9 mouse cellular contexts compared by ENCODE assay signal in genomic region chr1:86698721-86699120, GRCm38 (mm10). TPM values are rescaled to one million over a fixed set of nuclear protein-coding genes. Genes with fewer than 3 reads are reported as not detected.
DNase-seq lines count a peak whose midpoint lies in the region; ATAC-seq and TF ChIP-seq lines count a peak whose summit lies in the region.
"Had no signal": no experiment of that assay in that cellular context is flagged by ENCODE, and none has a peak within 500 bp of the region (broad histone marks: within the 10 kb centered on the region; RNA-seq: fewer than 3 reads in every experiment).

No protein-coding gene starts in this region.

- H3K27ac ChIP-seq in layer of hippocampus, adult 2 months: no peak overlapping the region

- no peak for DNase-seq in layer of hippocampus, adult 2 months (ENCODE audit: low spot score in 2 of 2)
- DNase-seq in layer of hippocampus, adult 8-10 months (ENCODE audit: low spot score in 2 of 2): no peak
- peak; percentile 9 for DNase-seq in CD4-positive helper T cell, adult 2 months (ENCODE audit: low read depth, low spot score)
- DNase-seq in R1 (ENCODE audit: low read depth, low spot score): peak; percentile 32
- no peak for DNase-seq in right cerebral cortex, postnatal 10 days (ENCODE audit: low spot score in 2 of 2)
- no peak for DNase-seq in MN1 (ENCODE audit: low spot score)
- DNase-seq: heart, postnatal 14 days had no signal

- H3K4me3 ChIP-seq in layer of hippocampus, adult 2 months: no peak overlapping the region
- H3K4me3 ChIP-seq: myocyte had no signal

- TF ChIP-seq CTCF in layer of hippocampus, adult 2 months (conservative IDR thresholded peaks at IDR 0.05): peak; percentile 60

- peak; percentile 35; the same call in 1 of the 2 replicates for ATAC-seq in megakaryocyte progenitor cell, adult 5-6 weeks (replicated peaks; ENCODE audit: poor library complexity)

RNA-seq across cellular contexts. Expression of gene Dis3l2, which starts 4.9 kb away (rescaled TPM):
- total RNA-seq in layer of hippocampus, adult 2 months (2021): 10 to 100 TPM; 26.6 to 26.9 TPM
- total RNA-seq in layer of hippocampus, adult 8-10 months (2022): 10 to 100 TPM; 25.6 to 31.1 (median 27.2) TPM
- 13.7 and 15.6 TPM in 2 replicates for total RNA-seq in megakaryocyte progenitor cell, adult 5-6 weeks (2015)
- 14.4 and 20.7 TPM in 2 replicates for total RNA-seq in megakaryocyte progenitor cell, adult 5-6 weeks (2017)

RNA-seq across cellular contexts. Expression of gene Nppc, which starts 28.4 kb away (rescaled TPM):
- 1 to 10 TPM; 6.4 to 8.3 TPM for total RNA-seq in layer of hippocampus, adult 2 months (2021)
- total RNA-seq in layer of hippocampus, adult 8-10 months (2022): 1 to 10 TPM; 7.3 to 8.6 (median 7.9) TPM
- total RNA-seq in megakaryocyte progenitor cell, adult 5-6 weeks (2015): not detected in 2 replicates
- 0.41 TPM in 1 of 2 replicates, not detected in the other for total RNA-seq in megakaryocyte progenitor cell, adult 5-6 weeks (2017)

Comparison
In these comparisons a context has a peak if more than half of its experiments do, and no peak if none do; other contexts are left out.
1. DNase-seq: peak in CD4-positive helper T cell, adult 2 months (single experiment) and R1 (single experiment); none in layer of hippocampus, adult 2 months (0 of 2), layer of hippocampus, adult 8-10 months (0 of 2), right cerebral cortex, postnatal 10 days (0 of 2) and MN1 (single experiment).
2. RNA of gene Nppc, which starts 28.4 kb away (total RNA-seq): 6.4 to 8.3 TPM in layer of hippocampus, adult 2 months and 7.3 to 8.6 TPM in layer of hippocampus, adult 8-10 months; 0.41 TPM in megakaryocyte progenitor cell, adult 5-6 weeks; every median in the first group is over 4 times any median in the second.